Mouse (Mus musculus) kidney, adult 11 months (tissue): Measurements from ENCODE around the gene Olfr1496.
"Not testable (repeated sequence)": the region's sequence is repeated elsewhere in the genome, so short reads cannot be mapped to it uniquely, and the experiment has no call there.

Experiments used
- DNase-seq: peaks from one replicate; pipeline ENCODE4 v3.0.0; 2022

Gene Olfr1496

GRCm38 (mm10) chr19:13777578-13777977, at the start of gene Olfr1496:
Gene Olfr1496, plus strand, starts transcription at chr19:13777878.
- no peak for DNase-seq

GRCm38 (mm10) chr19:13739428-13739827, 38.2 kb upstream of the Olfr1496 start, which contains the start of gene Olfr1494:
Gene Olfr1494, plus strand, starts transcription at chr19:13739728.
- DNase-seq = no peak

GRCm38 (mm10) chr19:13749366-13749765, 28.3 kb upstream of the Olfr1496 start:
- no peak for DNase-seq

GRCm38 (mm10) chr19:13764306-13764705, 13.4 kb upstream of the Olfr1496 start, which contains the start of gene Olfr1495:
Gene Olfr1495, plus strand, starts transcription at chr19:13764606.
- DNase-seq = no peak

DNA sequence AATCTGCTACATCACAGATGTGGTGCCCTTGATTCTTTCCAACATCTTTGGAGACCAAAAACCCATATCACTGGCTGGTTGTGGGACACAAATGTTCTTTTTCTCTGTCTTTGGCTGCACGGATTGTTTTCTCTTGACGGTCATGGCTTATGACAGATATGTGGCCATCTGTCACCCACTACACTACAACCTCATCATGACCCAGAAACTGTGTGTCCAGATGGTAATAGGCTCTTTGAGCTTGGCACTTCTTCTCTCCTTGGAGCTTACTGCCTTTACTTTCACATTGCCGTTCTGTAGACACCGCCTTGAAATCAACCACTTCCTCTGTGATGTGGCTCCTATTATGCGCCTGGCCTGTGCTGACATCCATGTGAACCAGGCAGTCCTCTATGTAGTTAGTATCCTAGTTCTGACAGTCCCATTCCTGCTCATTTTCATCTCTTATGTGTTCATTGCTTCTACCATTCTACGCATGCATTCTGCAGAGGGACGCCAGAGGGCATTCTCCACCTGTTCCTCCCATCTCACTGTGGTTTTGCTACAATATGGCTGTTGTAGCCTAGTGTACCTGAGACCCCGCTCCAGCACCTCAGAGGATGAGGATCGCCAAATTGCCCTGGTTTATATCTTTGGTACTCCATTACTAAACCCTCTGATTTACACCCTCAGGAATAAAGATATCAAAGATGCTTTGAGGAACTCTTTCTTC, 9.0 kb upstream of the Olfr1496 start:
- DNase-seq = no peak

- DNase-seq = no peak
These were observed 20.4 kb downstream of the Olfr1496 start, which contains the start of gene Olfr1497 for GRCm38 (mm10) chr19:13798102-13798501. Gene Olfr1497, minus strand, starts transcription at chr19:13798202.

DNA sequence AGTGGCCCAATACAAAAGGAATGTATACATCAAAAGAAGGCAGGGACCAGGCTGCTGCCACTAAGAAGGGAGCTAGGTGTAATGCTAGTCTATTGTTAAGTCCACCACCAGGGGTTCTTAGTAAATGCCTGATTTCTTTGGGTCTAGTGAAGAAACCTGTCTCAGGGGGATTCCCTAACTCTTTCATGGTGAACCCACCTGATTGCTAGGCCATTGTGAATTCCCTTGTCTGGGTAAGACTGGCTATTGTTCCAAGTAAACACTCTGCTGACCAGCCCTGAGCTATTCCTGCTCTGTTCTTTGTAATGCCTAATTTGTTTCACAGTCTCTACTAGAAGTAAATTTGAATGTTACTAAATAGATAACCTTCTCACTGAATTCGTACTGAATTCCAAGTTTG, 27.8 kb downstream of the Olfr1496 start:
- DNase-seq = not testable (repeated sequence)

DNA sequence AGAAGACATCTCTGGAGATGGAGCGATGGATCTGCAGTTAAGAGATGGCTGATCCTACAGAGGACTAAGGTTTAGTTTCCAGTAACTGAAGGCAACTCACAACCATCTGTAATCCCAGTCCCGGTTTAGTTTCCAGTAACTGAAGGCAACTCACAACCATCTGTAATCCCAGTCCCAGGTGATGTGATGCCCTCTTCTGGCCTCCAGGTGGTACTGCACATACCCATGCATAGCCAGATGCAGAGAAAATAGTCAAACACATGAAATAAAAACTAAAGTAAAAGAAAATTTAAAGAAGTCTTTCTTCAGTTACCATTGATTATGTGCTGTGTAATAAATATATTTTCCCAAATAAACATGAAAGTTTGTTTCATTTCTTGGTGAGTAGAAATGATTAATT, 35.1 kb downstream of the Olfr1496 start:
- DNase-seq = no peak

DNA sequence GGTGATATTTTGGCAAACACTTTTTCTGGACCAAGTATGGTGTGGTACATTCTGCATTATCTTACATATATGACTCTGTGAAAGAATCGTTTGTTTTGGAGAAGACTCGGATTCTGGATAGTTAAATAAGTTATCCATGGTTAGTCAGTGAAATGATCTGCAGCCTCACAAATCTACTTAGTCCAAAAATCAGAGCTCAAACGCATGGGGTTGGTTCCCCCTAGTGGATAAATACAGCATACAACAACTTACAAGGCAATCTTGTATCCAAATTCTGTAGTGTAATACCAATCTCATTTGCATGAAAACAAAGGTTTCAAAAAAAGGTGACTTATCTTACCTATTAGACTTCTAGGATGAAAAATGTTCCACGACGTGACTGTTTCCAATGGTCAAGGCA, 41.1 kb downstream of the Olfr1496 start:
- DNase-seq = no peak

GRCm38 (mm10) chr19:13819347-13819746, 41.7 kb downstream of the Olfr1496 start, which contains the start of gene Olfr1499:
Gene Olfr1499, minus strand, starts transcription at chr19:13819447.
- no peak for DNase-seq

- DNase-seq = no peak
These were observed 43.2 kb downstream of the Olfr1496 start for GRCm38 (mm10) chr19:13820847-13821246.

GRCm38 (mm10) chr19:13828447-13828846, 50.8 kb downstream of the Olfr1496 start:
- no peak for DNase-seq

DNA sequence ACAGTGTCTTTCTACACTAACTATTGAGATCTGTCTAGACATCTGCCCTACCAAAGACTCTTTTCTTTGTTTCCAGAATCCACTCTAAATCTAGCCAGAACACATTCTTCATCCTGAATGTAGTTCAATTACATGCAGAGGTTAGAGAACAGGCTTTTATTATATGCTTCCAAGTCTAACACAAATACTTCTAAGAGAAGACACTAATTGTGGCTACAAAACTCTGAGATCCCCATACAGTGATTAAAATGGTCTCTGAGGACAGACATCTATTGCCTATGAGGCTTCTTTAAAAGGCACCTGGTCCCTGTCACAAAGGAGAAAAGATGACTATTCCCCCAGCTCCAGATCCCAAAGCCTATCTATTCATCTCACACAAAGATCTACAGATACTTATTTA, 52.7 kb downstream of the Olfr1496 start, which contains the start of gene Olfr1500:
Gene Olfr1500, minus strand, starts transcription at position 101 of the 400 bp plus-strand sequence.
- DNase-seq = no peak
